Mouse (Mus musculus) olfactory bulb, adult 2 months (tissue): Measurements from ENCODE around the gene Vav1.

Experiments used
- CTCF ChIP-seq: fragments of 200-500 bp; IDR thresholded peaks from 2 replicates; pipeline ENCODE4 v1.5.1; 2012; ENCODE audit warnings: low read depth, mild to moderate bottlenecking, low read length, moderate library complexity; ENCODE audit not compliant: insufficient read depth
- POLR2A ChIP-seq: fragments of 200-500 bp; IDR thresholded peaks from 2 replicates; pipeline ENCODE4 v1.6.1; 2012; ENCODE audit warnings: mild to moderate bottlenecking, low read depth, low read length, moderate library complexity; ENCODE audit not compliant: insufficient read depth

GRCm38 (mm10) chr17:57230728-57231125 is 48.2 kb upstream of the Vav1 start:
- TF ChIP-seq CTCF (no peak), POLR2A (no peak)
